Mouse (Mus musculus) hematopoietic multipotent progenitor cell, adult 10-12 weeks (in vitro differentiated cells): ENCODE data around the gene Glrx3. TPM values are rescaled to one million over a fixed set of nuclear protein-coding genes. Genes with fewer than 3 reads are reported as not detected.

Experiments used
- polyA plus RNA-seq: library from polyadenylated mRNA; stranded (reverse); fragments of >175 nt; gene quantifications from 2 replicates; pipeline ENCODE4 v1.2.3, GENCODE M21; 2012; ENCODE audit warnings: low replicate concordance

Gene Glrx3
- 82.7 and 114 TPM in 2 replicates for polyA plus RNA-seq

GRCm38 (mm10) chr7:137437440-137438178 lies at the start of gene Glrx3:
Glrx3 (plus strand) TSS chr7:137437614.

GRCm38 (mm10) chr7:137410337-137411197 lies 26.8 kb upstream of the Glrx3 start, which contains the start of gene 9430038I01Rik:
9430038I01Rik (minus strand) TSS chr7:137410762.

Other genes starting within 250 kb of the Glrx3 start
- gene Ebf3, start 123.2 kb upstream of the Glrx3 start, polyA plus RNA-seq = not detected in 2 replicates
- gene 9430038I01Rik, start 26.9 kb upstream of the Glrx3 start, polyA plus RNA-seq = 14.2 and 20.6 TPM in 2 replicates